Mouse (Mus musculus) intestine, embryonic 16.5 days (tissue): ENCODE measurements around the gene Comtd1. TPM values are rescaled to one million over a fixed set of nuclear protein-coding genes. Genes with fewer than 3 reads are reported as not detected.
A peak's percentile ranks its signal among the peaks of the same experiment; 100 is the strongest.

Experiments
- ATAC-seq: fragments of 200-750 bp; cut with Nextera tagmentation; 2 replicates; pipeline ENCODE4 v1.8.0; 2017; ENCODE audit warnings: moderate TSS enrichment, moderate library complexity
- H3K27ac ChIP-seq: fragments of 300-500 bp; sonication (generic); 2 replicates; pipeline ENCODE4 v1.5.1; 2014; ENCODE audit warnings: mild to moderate bottlenecking, low read length
- H3K27me3 ChIP-seq: fragments of 300-500 bp; sonication (generic); replicated peaks from 2 replicates; pipeline ENCODE4 v1.6.1; 2014; ENCODE audit warnings: low read length, control low read depth, mixed read lengths; ENCODE audit not compliant: control insufficient read depth, insufficient read depth
- H3K36me3 ChIP-seq: fragments of 300-500 bp; sonication (generic); 2 replicates; pipeline ENCODE4 v1.6.1; 2014; ENCODE audit warnings: low read length, control low read depth; ENCODE audit not compliant: control insufficient read depth, insufficient read depth
- H3K4me1 ChIP-seq: fragments of 300-500 bp; sonication (generic); 2 replicates; pipeline ENCODE4 v1.6.1; 2014; ENCODE audit warnings: low read length, control low read depth, mixed read lengths; ENCODE audit not compliant: control insufficient read depth, insufficient read depth
- H3K4me2 ChIP-seq: fragments of 300-500 bp; sonication (generic); 2 replicates; pipeline ENCODE4 v1.6.1; 2014; ENCODE audit warnings: low read depth, low read length, control low read depth
- H3K4me3 ChIP-seq: fragments of 300-500 bp; sonication (generic); 2 replicates; pipeline ENCODE4 v1.5.1; 2014; ENCODE audit warnings: mild to moderate bottlenecking, low read length
- H3K9ac ChIP-seq: fragments of 300-500 bp; sonication (generic); 2 replicates; pipeline ENCODE4 v1.6.1; 2014; ENCODE audit warnings: low read depth, low read length
- H3K9me3 ChIP-seq: fragments of 300-500 bp; sonication (generic); 2 replicates; pipeline ENCODE4 v1.6.1; 2016; ENCODE audit warnings: low read length, control low read depth; ENCODE audit not compliant: control insufficient read depth
- WGBS: fragments of 180-500 bp; shearing (Covaris S2); extraction: QIAGEN DNeasy Blood & Tissue Kit; methylation state at CpG from one replicate; pipeline ENCODE4 v1.1.7; 2014; 5-methylcytosine and 5-hydroxymethylcytosine counted together
- polyA plus RNA-seq: library from polyadenylated mRNA; unstranded; fragments of >200 nt; fragmentation: Nextera tagmentation; extraction: Ambion mirVana; gene quantifications from 2 replicates; pipeline ENCODE4 v1.2.1, GENCODE M21; 2015

The Comtd1 gene
- polyA plus RNA-seq, 1 experiment from 2014 or later: 89.1 TPM

DNA sequence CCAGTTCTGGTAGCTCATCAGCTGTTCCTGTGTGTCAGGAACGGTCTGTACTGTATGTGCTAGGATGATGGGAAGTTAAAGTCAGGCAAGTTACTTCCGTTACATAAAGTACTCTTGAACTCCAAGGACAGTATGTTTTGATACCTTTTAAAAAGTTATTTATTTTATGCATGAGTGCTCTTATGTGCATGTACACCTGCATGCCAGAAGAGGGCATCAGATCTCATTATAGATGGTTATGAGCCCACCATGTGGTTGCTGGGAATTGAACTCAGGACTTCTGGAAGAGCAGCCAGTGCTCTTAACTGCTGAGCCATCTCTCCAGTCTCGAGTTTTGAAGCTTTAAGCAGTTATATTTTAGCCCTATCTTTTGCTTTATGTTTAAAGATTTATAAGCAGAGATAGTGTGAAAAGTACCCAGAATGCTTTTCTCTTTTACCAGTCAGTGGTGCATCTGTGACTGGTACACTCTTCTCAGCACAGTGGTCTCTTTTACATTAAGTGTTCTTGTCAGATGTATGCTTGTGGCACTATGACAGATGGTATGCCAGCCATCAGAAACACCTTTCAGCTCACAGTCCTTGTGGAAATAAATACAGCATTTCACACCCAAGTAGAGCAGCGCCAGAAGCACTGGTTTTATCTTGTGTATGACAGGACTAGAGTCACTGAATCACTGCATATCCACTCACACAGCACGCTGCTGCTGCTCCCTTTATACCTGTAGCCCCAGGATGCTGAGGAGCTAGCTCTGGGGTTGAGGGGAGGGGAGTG is 6.8 kb downstream of the Comtd1 start:
- 89% methylated on average over 5 of the region's 5 CpGs for WGBS
- Histone ChIP-seq H3K4me1 (peaks cover 12% of the 10 kb centered on the region), H3K27me3 (no peaks in the 10 kb centered on the region), H3K4me3 (no peak overlapping the region), H3K9ac (no peak overlapping the region), H3K9me3 (no peaks in the 10 kb centered on the region), H3K36me3 (peaks cover 21% of the 10 kb centered on the region; the same call in 1 of the 2 replicates), H3K27ac (no peak overlapping the region), H3K4me2 (no peak overlapping the region)
- no peak for ATAC-seq

DNA sequence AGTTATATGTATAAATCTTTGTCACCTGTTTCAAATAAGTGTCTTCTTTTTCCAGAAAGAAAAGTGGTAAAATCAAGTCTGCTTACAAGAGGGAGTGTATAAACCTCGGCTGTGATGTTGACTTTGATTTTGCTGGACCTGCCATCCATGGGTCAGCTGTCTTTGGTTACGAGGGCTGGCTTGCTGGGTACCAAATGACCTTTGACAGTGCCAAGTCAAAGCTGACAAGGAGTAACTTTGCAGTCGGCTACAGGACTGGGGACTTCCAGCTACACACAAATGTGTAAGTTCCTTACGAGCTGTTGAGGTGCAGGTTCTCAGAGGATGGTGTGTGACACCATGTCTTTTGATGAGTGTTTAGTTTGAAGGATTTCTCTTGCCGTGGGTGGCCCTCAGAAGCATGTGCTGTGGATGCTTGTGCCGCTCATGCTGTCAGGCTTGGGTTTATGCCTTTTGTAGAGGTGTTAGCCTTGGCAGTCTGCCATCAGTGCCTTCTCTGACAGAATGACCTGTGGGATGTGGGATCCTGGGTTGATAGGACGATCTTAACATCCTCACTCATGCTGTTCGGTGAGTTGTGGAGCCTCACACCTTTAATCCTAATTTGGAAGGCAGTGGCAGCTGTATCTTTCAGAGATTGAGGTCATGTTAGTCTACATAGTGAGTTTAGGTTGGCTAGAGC is 10.3 kb downstream of the Comtd1 start:
- Histone ChIP-seq H3K27me3 (no peaks in the 10 kb centered on the region), H3K4me1 (peaks cover 13% of the 10 kb centered on the region), H3K27ac (no peak overlapping the region), H3K36me3 (peaks cover 31% of the 10 kb centered on the region), H3K9me3 (no peaks in the 10 kb centered on the region), H3K4me2 (no peak overlapping the region), H3K9ac (no peak overlapping the region), H3K4me3 (no peak overlapping the region)
- 82% methylated on average over 8 of the region's 8 CpGs for WGBS
- no peak for ATAC-seq

DNA sequence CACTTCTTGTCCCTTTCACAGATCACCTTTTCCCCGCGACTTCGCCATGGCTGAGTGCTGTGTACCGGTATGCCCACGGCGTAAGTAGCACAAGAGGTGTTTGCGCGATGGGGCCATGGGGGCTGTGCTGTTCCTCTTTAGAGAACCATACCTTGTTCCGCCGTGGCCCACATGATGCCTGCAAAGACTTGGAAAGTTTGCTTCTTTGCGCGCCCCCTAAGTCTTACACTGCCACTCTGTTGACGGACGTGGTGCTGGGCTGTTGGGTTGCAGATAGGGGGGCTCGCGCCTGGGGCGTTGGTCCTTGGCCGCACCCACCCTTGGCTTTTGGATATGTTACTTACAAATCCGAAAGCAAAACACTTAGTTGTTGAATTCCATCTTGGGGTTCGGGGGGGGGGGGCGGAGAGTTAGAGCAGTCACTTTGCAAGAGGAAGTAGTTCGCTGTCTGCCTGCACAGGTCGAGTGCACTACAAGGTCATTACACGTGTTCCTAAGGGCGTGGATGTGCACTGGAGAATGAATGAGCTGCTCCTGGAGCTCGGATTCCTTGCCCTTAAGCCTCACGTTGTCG is 16.9 kb downstream of the Comtd1 start:
- Histone ChIP-seq H3K4me3 (peak overlapping the region; percentile 99), H3K4me1 (peaks cover 31% of the 10 kb centered on the region), H3K27me3 (no peaks in the 10 kb centered on the region), H3K9ac (peak overlapping the region; percentile 98), H3K36me3 (peaks cover 12% of the 10 kb centered on the region; the same call in 1 of the 2 replicates), H3K4me2 (peak overlapping the region; percentile 71), H3K27ac (peak overlapping the region; percentile 99), H3K9me3 (no peaks in the 10 kb centered on the region)
- no peak for ATAC-seq
- WGBS: 0% methylated on average over 28 of the region's 28 CpGs

DNA sequence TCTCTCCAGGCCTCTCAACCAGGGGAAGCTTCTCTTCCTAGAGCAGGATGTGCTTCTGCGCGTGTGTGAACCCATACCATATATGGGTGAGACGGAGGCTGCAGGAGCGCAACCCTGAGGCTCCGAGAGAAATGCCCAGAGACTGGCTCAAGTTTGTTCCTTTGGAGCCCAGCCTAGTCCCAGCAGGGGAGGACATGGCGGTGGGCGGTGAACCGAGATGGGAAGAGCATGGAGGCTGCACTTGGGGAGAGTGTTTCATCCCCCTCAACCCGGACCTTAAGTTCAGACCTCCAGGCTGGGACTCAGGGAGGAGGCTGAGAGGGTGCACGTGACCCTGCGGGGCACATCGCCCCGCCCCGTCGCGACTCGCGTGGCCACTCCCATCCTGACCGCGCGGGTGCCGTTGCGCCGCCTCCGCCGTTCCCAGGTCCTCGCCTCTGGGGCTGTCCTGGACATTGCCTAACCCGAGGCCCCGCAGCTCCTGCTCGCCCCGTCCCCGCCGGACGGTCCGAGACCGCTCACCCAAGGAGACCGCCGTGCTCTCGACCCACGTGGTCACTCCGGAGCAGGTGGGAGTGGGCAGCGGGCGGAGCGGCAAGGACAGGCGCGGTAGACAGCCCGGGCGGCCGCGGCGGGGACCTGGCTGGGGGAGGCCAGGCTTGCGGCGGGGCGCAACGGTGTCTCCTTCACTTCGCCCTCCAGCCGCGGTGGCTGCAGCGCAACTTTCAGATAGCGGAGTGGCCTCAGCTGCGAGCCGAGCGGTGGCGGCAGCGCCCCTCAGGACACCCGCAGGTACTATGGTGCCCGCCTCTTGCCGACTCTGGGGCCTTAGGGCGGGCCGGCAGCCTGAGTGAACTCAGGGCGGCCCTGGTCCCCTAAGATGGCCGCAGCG is 17.7 kb downstream of the Comtd1 start:
- H3K27me3 ChIP-seq: no peaks in the 10 kb centered on the region
- H3K4me2 ChIP-seq: peak overlapping the region; percentile 71
- ATAC-seq: peak; percentile 95
- WGBS: under 1% methylated on average over 73 of the region's 73 CpGs
- H3K9ac ChIP-seq: peak overlapping the region; percentile 98
- peaks cover 37% of the 10 kb centered on the region for H3K4me1 ChIP-seq
- H3K9me3 ChIP-seq: no peaks in the 10 kb centered on the region
- H3K27ac ChIP-seq: peak overlapping the region; percentile 99
- peak overlapping the region; percentile 99 for H3K4me3 ChIP-seq
- peaks cover 9% of the 10 kb centered on the region; the same call in 1 of the 2 replicates for H3K36me3 ChIP-seq

DNA sequence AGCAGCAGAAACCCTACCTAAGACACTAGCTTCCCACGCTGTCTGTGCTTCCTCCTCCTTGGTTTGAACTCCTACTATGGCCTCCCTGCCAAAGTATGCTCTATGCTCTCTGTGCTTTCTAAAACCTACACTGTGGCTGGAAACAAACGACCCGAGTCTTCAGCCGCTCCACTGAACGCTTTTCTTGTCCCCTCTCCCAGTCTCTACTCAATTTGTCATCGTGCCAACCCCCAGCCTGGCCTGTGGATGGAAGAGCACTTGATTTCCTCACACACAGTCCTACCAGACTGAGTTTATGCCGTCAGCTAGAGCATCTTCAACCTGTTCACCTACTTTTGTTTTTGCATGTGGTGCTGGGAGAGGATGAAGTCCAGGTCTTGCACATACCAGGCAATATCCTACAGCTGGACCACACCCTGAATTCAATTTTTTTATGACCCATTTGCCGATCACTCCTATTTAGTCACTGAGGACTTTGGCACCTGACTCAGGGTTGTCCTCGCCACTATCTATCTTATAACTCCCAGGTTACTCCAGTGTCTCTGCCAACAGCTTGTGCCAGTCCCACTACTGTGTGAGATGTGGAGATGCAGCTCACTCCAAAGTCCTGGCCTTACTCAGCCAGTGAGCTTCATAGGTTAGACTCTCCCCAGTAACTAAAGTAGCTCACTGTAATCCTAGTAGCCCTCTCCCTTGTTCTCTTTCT is 22.8 kb downstream of the Comtd1 start:
- Histone ChIP-seq H3K36me3 (no peaks in the 10 kb centered on the region), H3K4me2 (0 out of 2 replicates have a peak overlapping the region, but pooled peaks have one; percentile 11), H3K4me1 (peaks cover 42% of the 10 kb centered on the region), H3K9me3 (no peaks in the 10 kb centered on the region), H3K4me3 (no peak overlapping the region), H3K27me3 (no peaks in the 10 kb centered on the region), H3K27ac (peak overlapping the region; percentile 91), H3K9ac (no peak overlapping the region)
- WGBS: 60% methylated on average over 9 of the region's 9 CpGs
- peak; percentile 82 for ATAC-seq

DNA sequence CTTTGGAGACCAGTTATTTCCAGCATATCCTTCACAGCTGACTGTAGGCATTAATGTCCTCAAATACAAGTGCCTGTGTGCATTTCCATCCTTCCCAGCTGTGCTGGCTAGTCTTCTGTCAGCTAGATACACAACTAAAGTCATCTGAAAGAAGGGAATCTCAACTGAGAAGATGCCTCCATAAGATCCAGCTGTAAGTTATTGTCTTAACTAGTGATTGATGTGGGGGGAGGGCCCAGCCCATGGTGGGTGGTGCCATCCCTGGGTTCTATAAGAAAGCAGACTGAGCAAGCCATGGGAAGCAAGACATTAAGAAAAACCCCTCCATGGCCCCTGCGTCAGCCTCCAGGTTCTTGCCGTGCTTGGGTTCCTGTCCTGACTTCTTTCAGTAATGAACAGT is 23.8 kb downstream of the Comtd1 start, which contains the start of gene Vdac2:
Gene Vdac2, plus strand, starts transcription at position 301 of the 400 bp plus-strand sequence.
- H3K4me1 ChIP-seq: peaks cover 35% of the 10 kb centered on the region
- no peaks in the 10 kb centered on the region for H3K9me3 ChIP-seq
- no peak within 1 kb of the TSS for H3K9ac ChIP-seq
- H3K27me3 ChIP-seq: no peaks in the 10 kb centered on the region
- no peak for ATAC-seq
- H3K27ac ChIP-seq: peak within 1 kb of the TSS; percentile 76
- H3K4me2 ChIP-seq: no peak within 1 kb of the TSS
- no peaks in the 10 kb centered on the region for H3K36me3 ChIP-seq
- WGBS: 83% methylated on average over 2 of the region's 2 CpGs
- no peak within 1 kb of the TSS for H3K4me3 ChIP-seq

DNA sequence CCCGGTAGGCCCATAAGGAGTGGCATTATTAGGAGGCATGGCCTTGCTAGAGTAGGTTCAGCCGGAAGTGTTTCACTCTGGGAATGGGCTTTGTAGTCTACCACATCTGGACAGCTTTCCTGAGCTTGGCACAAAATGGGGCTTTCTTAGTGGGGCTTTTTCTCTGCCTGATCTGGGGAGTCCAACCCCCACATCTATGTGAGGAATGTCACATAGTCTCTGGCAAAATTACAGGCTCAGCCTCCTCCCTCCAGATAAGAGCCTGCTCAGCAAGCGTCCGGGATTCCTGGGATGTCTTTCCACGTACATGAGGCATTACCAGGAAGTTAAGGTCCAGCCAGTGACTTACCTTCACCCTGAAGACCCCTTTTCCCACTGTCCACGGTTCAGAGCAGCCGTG is 24.9 kb downstream of the Comtd1 start:
- Histone ChIP-seq H3K27ac (peak overlapping the region; percentile 12; the same call in 1 of the 2 replicates), H3K9me3 (no peaks in the 10 kb centered on the region), H3K4me2 (no peak overlapping the region), H3K4me3 (no peak overlapping the region), H3K4me1 (peaks cover 32% of the 10 kb centered on the region), H3K27me3 (no peaks in the 10 kb centered on the region), H3K36me3 (no peaks in the 10 kb centered on the region), H3K9ac (no peak overlapping the region)
- no peak for ATAC-seq
- WGBS: 50% methylated on average over 7 of the region's 7 CpGs

DNA sequence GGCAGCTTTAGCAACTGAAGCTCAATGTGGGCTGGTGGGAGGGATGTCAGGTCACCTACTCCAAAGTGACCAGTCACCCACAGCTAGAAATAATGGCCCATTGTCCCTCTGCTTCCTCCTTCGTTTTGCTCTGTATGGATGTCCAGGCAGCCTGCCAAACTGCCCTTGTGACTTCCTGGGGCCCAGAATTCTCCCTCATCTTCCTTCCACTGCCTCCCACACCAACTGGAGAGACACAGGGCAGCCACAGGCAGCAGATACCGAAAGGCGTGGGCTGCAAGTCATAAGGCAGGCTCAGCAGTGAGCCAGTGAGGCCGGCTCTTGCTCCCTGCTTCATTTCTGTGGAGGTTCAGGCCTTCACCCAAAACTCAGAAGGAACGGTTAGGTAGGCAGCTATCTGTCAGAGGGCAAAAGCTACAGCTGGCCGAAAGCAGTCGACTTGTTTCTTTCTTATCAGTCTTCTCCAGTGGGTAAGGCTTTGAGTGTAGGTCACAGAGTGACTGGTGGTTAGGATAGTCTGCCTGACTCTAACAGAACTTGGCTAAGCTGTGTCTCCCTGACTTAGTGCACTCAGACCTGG is 25.9 kb downstream of the Comtd1 start:
- Histone ChIP-seq H3K4me2 (no peak overlapping the region), H3K27me3 (no peaks in the 10 kb centered on the region), H3K4me1 (peaks cover 33% of the 10 kb centered on the region), H3K4me3 (no peak overlapping the region), H3K9me3 (no peaks in the 10 kb centered on the region), H3K9ac (peak overlapping the region; percentile 4; the same call in 1 of the 2 replicates), H3K36me3 (no peaks in the 10 kb centered on the region), H3K27ac (peak overlapping the region; percentile 60)
- ATAC-seq: peak; percentile 15
- 30% methylated on average over 7 of the region's 7 CpGs for WGBS
